Mouse (Mus musculus): ENCODE results near the gene 4930412O13Rik. TPM values are rescaled to one million over a fixed set of nuclear protein-coding genes. Genes with fewer than 3 reads are reported as not detected.

Gene 4930412O13Rik
- 1.0 TPM in 2 replicates for polyA plus RNA-seq (2015; fragmentation: Nextera tagmentation; extraction: Ambion mirVana)

DNA sequence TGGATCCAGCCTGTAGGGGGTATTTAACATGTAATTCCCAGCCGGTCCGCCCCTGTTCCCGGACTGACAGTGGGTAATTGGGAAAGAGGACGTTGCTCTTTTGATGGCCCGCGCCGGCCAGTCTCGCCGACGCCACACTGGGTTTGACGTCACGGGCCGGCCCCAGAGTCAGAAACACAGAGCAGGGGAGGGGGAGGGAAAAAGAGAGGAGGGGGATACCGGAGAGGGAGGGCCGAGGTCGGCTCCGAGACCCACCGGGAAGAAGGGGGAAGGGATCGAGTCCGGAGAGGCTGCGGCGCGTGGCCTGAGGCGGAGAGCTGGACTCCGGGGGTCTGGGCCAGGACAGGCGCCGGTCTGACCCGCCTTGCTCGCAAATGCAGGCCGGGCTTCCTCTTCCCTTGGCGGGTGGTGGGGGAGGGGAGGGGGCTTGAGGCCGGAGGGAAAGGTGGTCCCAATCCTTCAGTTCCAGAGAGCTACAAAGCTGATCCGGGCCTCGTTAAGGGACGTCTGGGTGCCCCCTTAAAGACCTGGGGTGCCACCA, at the start of gene 4930412O13Rik:
Gene 4930412O13Rik (plus strand): TSS at position 202 of the 541 bp plus-strand sequence.

DNA sequence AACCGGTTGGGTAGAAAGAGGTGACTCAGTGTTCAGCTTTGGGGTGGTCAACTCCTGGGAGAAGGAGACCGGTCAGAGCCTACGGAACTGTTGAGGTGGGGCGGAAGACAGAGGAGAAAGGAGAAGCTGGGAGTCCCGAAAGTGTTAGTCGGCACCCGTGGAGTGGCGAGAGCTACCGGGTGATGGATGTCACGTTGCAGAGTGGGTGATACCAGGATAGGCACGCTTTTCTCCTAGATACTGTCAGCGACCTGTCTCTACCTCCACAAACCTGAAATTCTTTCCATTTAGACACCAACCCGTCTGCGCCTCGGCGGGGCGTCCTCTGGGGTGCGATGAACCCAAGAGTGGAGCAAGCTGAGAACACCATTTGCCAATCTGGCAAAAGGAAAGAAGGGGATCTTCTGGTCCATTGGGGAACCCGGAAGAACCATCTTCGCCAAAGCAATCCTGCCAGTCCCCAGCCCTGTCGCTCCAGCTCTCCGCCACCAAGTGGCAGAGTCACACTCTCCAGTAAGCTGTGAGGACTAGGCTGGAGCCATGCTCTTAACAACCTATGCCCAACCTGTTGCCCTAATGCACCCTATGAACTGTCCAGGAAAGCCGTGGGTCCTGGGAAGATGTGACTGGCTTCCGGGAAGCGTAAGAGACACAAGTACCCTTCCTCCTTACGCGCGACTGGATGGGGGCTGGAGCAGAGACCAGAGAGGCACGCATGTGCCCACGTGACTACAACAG, 8.0 kb downstream of the 4930412O13Rik start, which contains the start of gene 9230102O04Rik:
Gene 9230102O04Rik (minus strand): TSS at position 628 of the 738 bp plus-strand sequence.

DNA sequence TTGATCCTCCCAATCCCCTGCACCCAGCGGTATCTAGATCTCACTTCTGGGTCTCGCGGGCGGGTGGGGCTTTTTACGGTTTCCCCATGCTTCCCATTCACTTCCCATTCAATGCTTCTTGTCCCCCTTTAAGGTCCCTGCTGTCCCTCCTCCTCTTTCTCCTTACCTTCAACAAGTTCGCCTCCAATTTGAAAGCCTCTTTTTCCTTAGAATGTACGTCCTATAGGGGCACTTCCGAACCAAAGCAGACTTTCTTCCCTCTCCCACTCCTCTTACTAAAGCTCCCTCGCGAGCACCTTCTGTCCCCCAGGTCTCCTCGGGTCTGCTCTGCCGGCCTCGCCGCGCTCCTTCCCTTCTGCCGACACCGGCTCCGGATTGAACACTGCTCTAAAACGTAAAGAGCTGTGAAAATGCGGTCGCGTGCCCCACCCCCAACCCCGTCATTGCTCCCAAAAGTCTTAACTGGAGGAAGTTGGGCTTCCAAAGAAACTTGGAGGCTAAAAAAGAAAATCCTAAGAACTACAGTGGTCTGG, 8.7 kb downstream of the 4930412O13Rik start, which contains the start of gene Gata3:
Gene Gata3 (minus strand): TSS at position 384 of the 533 bp plus-strand sequence.

Other genes starting within 250 kb of the 4930412O13Rik start
- gene 9230102O04Rik, start 8.3 kb downstream of the 4930412O13Rik start, polyA plus RNA-seq (2015; fragmentation: Nextera tagmentation; extraction: Ambion mirVana) = 1.9 TPM in 2 replicates
- 42.3 and 50.0 TPM in 2 replicates for gene Gata3, start 8.8 kb downstream of the 4930412O13Rik start, polyA plus RNA-seq (2015; fragmentation: Nextera tagmentation; extraction: Ambion mirVana)
- 6.2 and 7.7 TPM in 2 replicates for gene Taf3, start 167.3 kb downstream of the 4930412O13Rik start, polyA plus RNA-seq (2015; fragmentation: Nextera tagmentation; extraction: Ambion mirVana)
- 673 and 744 TPM in 2 replicates for gene Atp5c1, start 199.3 kb downstream of the 4930412O13Rik start, polyA plus RNA-seq (2015; fragmentation: Nextera tagmentation; extraction: Ambion mirVana)
- gene Kin, start 199.3 kb downstream of the 4930412O13Rik start, polyA plus RNA-seq (2015; fragmentation: Nextera tagmentation; extraction: Ambion mirVana) = 17.9 and 29.0 TPM in 2 replicates